Comparison of ENCODE assay signal across 24 mouse cellular contexts in the genomic region with DNA sequence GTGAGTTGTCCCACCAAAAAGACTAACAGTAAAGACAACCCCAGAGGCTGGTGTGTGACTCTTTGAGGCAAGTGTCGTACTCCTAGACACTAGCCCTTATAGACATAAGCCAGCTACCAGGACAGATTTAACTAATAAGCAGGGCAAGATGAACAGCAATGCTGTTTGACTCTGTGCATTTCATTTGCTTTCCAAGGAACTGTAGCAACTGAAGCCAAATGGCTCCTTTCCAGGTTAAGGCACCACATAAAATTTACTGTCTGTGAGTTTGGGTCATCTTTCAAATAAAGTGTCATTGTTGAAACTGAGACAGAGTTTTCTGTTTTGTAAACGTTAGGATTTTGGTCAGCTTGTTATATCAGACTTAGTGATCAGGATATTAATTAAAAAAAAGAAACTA.
DNase-seq lines count a peak whose midpoint lies in the region; ATAC-seq and TF ChIP-seq lines count a peak whose summit lies in the region.
"Had no signal": no experiment of that assay in that cellular context is flagged by ENCODE, and none has a peak within 500 bp of the region (broad histone marks: within the 10 kb centered on the region; RNA-seq: fewer than 3 reads in every experiment).

No protein-coding gene starts in this region.

- no peaks in the 10 kb centered on the region for H3K36me3 ChIP-seq in kidney, adult 2 months (ENCODE audit: control insufficient read depth, insufficient read depth, low read length)
- H3K36me3 ChIP-seq in lung, embryonic 14.5 days (ENCODE audit: insufficient read depth): 0 out of 2 replicates have a peak, but pooled peaks cover 3% of the 10 kb centered on the region
- H3K36me3 ChIP-seq in stomach, embryonic 14.5 days (ENCODE audit: control insufficient read depth, insufficient read depth, low read length): no peaks in the 10 kb centered on the region; the same call in 1 of the 2 replicates
- H3K36me3 ChIP-seq in stomach, postnatal 0 days (ENCODE audit: control insufficient read depth, insufficient read depth, low read length): no peaks in the 10 kb centered on the region
- H3K36me3 ChIP-seq: G1E; heart, embryonic 10.5 days; heart, embryonic 15.5 days; midbrain, embryonic 13.5 days; neural tube, embryonic 13.5 days had no signal

- no peak overlapping the region for H3K27ac ChIP-seq in kidney, adult 2 months (ENCODE audit: insufficient read depth, low read depth, low read length)
- H3K27ac ChIP-seq in lung, embryonic 14.5 days (ENCODE audit: low read depth): no peak overlapping the region
- 0 out of 2 replicates have a peak overlapping the region, but pooled peaks have one; percentile 23 for H3K27ac ChIP-seq in stomach, embryonic 14.5 days (ENCODE audit: low read length)
- H3K27ac ChIP-seq in stomach, postnatal 0 days (replicated peaks): no peak overlapping the region
- H3K27ac ChIP-seq: heart, embryonic 10.5 days; heart, embryonic 15.5 days; liver, embryonic 14.5 days; macrophage; midbrain, embryonic 13.5 days; neural tube, embryonic 13.5 days had no signal

- no peak overlapping the region for H3K4me3 ChIP-seq in kidney, adult 2 months (ENCODE audit: insufficient read depth, low read depth, low read length)
- no peak overlapping the region for H3K4me3 ChIP-seq in lung, embryonic 14.5 days (ENCODE audit: low read depth, low read length)
- no peak overlapping the region for H3K4me3 ChIP-seq in stomach, embryonic 14.5 days (ENCODE audit: low read depth, low read length)
- H3K4me3 ChIP-seq in stomach, postnatal 0 days (ENCODE audit: low read depth, low read length): no peak overlapping the region
- H3K4me3 ChIP-seq: heart, embryonic 10.5 days; heart, embryonic 15.5 days; midbrain, embryonic 13.5 days; neural tube, embryonic 13.5 days had no signal

- no peaks in the 10 kb centered on the region for H3K27me3 ChIP-seq in kidney, adult 2 months (replicated peaks; ENCODE audit: control insufficient read depth, insufficient read depth, low read length)
- no peaks in the 10 kb centered on the region for H3K27me3 ChIP-seq in lung, embryonic 14.5 days (ENCODE audit: insufficient read depth, low read length)
- H3K27me3 ChIP-seq in stomach, embryonic 14.5 days (ENCODE audit: control insufficient read depth, insufficient read depth, low read length): no peaks in the 10 kb centered on the region
- no peaks in the 10 kb centered on the region for H3K27me3 ChIP-seq in stomach, postnatal 0 days (ENCODE audit: control insufficient read depth, insufficient read depth, low read length)
- H3K27me3 ChIP-seq: heart, embryonic 15.5 days; midbrain, embryonic 13.5 days; neural tube, embryonic 13.5 days had no signal

- H3K4me1 ChIP-seq in kidney, adult 2 months (ENCODE audit: control insufficient read depth, insufficient read depth, low read length): no peaks in the 10 kb centered on the region
- peaks cover 15% of the 10 kb centered on the region for H3K4me1 ChIP-seq in lung, embryonic 14.5 days (ENCODE audit: insufficient read depth)
- peaks cover 6% of the 10 kb centered on the region; the same call in 1 of the 2 replicates for H3K4me1 ChIP-seq in stomach, embryonic 14.5 days (ENCODE audit: control insufficient read depth, insufficient read depth, low read length)
- H3K4me1 ChIP-seq in stomach, postnatal 0 days (replicated peaks; ENCODE audit: control insufficient read depth, insufficient read depth): no peaks in the 10 kb centered on the region
- H3K4me1 ChIP-seq: heart, embryonic 10.5 days; heart, embryonic 15.5 days; midbrain, embryonic 13.5 days; neural tube, embryonic 13.5 days had no signal

- WGBS in kidney, adult 2 months: 37% methylated on average over 2 of the region's 2 CpGs
- WGBS in lung, embryonic 14.5 days: 32% methylated on average over 2 of the region's 2 CpGs
- 34% methylated on average over 2 of the region's 2 CpGs for WGBS in stomach, embryonic 14.5 days
- 39% methylated on average over 2 of the region's 2 CpGs for WGBS in stomach, postnatal 0 days

- DNase-seq in adrenal gland, postnatal 14 days: peak; percentile 4
- no peak for DNase-seq in adrenal gland, postnatal 25 days
- DNase-seq in kidney, adult 2 months: peak; percentile 12
- no peak for DNase-seq in kidney, adult 9 months
- peak; percentile 93 for DNase-seq in lung, embryonic 14.5 days
- no peak for DNase-seq in lung, postnatal 25 days (ENCODE audit: low spot score)
- no peak for DNase-seq in stomach, postnatal 0 days (ENCODE audit: low spot score)
- DNase-seq: adrenal gland, postnatal 36 days; cerebellum, adult 18-20 months; cerebellum, postnatal 25 days; gastrocnemius, postnatal 25 days; layer of hippocampus, adult 9-11 months; liver; right cerebral cortex, postnatal 4 days had no signal

- ATAC-seq in lung, embryonic 14.5 days (ENCODE audit: insufficient read depth): peak; percentile 75; the same call in 1 of the 2 replicates
- ATAC-seq in stomach, embryonic 14.5 days (ENCODE audit: insufficient number of reproducible peaks, insufficient read depth, low FRiP score, low read depth): no peak
- no peak for ATAC-seq in stomach, postnatal 0 days (ENCODE audit: low FRiP score, low TSS enrichment)
- ATAC-seq: forebrain, embryonic 14.5 days; midbrain, embryonic 13.5 days; Patski had no signal

- no peak overlapping the region for H3K4me2 ChIP-seq in lung, embryonic 14.5 days
- no peak overlapping the region for H3K4me2 ChIP-seq in stomach, embryonic 14.5 days (replicated peaks; ENCODE audit: low read depth, low read length)
- H3K4me2 ChIP-seq in stomach, postnatal 0 days (replicated peaks; ENCODE audit: low read depth): no peak overlapping the region
- H3K4me2 ChIP-seq: heart, embryonic 15.5 days; midbrain, embryonic 13.5 days; neural tube, embryonic 13.5 days had no signal

- no peaks in the 10 kb centered on the region for H3K9me3 ChIP-seq in lung, embryonic 14.5 days (ENCODE audit: low read depth, low read length)
- no peaks in the 10 kb centered on the region for H3K9me3 ChIP-seq in stomach, embryonic 14.5 days (ENCODE audit: control insufficient read depth, low read depth, low read length)
- no peaks in the 10 kb centered on the region for H3K9me3 ChIP-seq in stomach, postnatal 0 days (ENCODE audit: control insufficient read depth, low read length)
- H3K9me3 ChIP-seq: G1E; heart, embryonic 10.5 days; heart, embryonic 15.5 days; midbrain, embryonic 13.5 days; neural tube, embryonic 13.5 days had no signal

- no peak for TF ChIP-seq EP300 in stomach, postnatal 0 days (optimal IDR thresholded peaks at IDR 0.05)

- no peak for TF ChIP-seq POLR2A in kidney, adult 2 months (IDR thresholded peaks at IDR 0.05; ENCODE audit: low read depth, low read length)

- TF ChIP-seq CTCF in kidney, adult 2 months (conservative IDR thresholded peaks at IDR 0.05; ENCODE audit: insufficient read depth, insufficient read length, low read depth, low read length): no peak
- TF ChIP-seq CTCF in lung, embryonic 14.5 days (IDR thresholded peaks at IDR 0.05; ENCODE audit: low read depth): no peak
- no peak for TF ChIP-seq CTCF in stomach, postnatal 0 days (IDR thresholded peaks at IDR 0.05; ENCODE audit: low read depth)

- H3K9ac ChIP-seq in lung, embryonic 14.5 days: no peak overlapping the region
- no peak overlapping the region for H3K9ac ChIP-seq in stomach, embryonic 14.5 days (replicated peaks; ENCODE audit: low read depth, low read length)
- no peak overlapping the region for H3K9ac ChIP-seq in stomach, postnatal 0 days (ENCODE audit: low read length)
- H3K9ac ChIP-seq: heart, embryonic 15.5 days; liver, embryonic 14.5 days; midbrain, embryonic 13.5 days; neural tube, embryonic 13.5 days had no signal

Comparison
In these comparisons a context has a peak if more than half of its experiments do, and no peak if none do; other contexts are left out.
1. DNase-seq: peak in adrenal gland, postnatal 14 days (single experiment), kidney, adult 2 months (single experiment) and lung, embryonic 14.5 days (single experiment); none in adrenal gland, postnatal 25 days (single experiment), kidney, adult 9 months (single experiment), lung, postnatal 25 days (single experiment) and stomach, postnatal 0 days (single experiment).